Mouse (Mus musculus) testis, adult 2 months (tissue): Measurements from ENCODE around the gene Ankrd61. TPM values are rescaled to one million over a fixed set of nuclear protein-coding genes. Genes with fewer than 3 reads are reported as not detected.

Experiments used
- H3K27ac ChIP-seq: fragments of 200-500 bp; 2 replicates; pipeline ENCODE4 v1.5.1; 2012; ENCODE audit warnings: low read depth, low read length; ENCODE audit not compliant: control insufficient read depth, insufficient read depth
- H3K27me3 ChIP-seq: fragments of 200-500 bp; 2 replicates; pipeline ENCODE4 v1.6.1; 2012; ENCODE audit warnings: mild to moderate bottlenecking, low read length, moderate library complexity; ENCODE audit not compliant: control insufficient read depth, insufficient read depth
- H3K36me3 ChIP-seq: fragments of 200-500 bp; 2 replicates; pipeline ENCODE4 v1.6.1; 2012; ENCODE audit warnings: mild to moderate bottlenecking, low read length; ENCODE audit not compliant: control insufficient read depth, insufficient read depth
- H3K4me1 ChIP-seq: fragments of 200-500 bp; 2 replicates; pipeline ENCODE4 v1.6.1; 2012; ENCODE audit warnings: low read length; ENCODE audit not compliant: control insufficient read depth, insufficient read depth
- H3K4me3 ChIP-seq: fragments of 200-500 bp; 2 replicates; pipeline ENCODE4 v1.5.1; 2012; ENCODE audit warnings: low read depth, mild to moderate bottlenecking, low read length, moderate library complexity, mixed read lengths; ENCODE audit not compliant: control insufficient read depth
- CTCF ChIP-seq: fragments of 200-500 bp; IDR thresholded peaks from 2 replicates; pipeline ENCODE4 v1.5.1; 2012; ENCODE audit warnings: low read depth, mild to moderate bottlenecking, inconsistent platforms, low read length, moderate library complexity; ENCODE audit not compliant: control insufficient read depth, insufficient read depth, insufficient replicate concordance
- POLR2A ChIP-seq: fragments of 200-500 bp; IDR thresholded peaks from 2 replicates; pipeline ENCODE4 v1.6.1; 2012; ENCODE audit warnings: low read depth, mild to moderate bottlenecking, inconsistent platforms, low read length, moderate library complexity; ENCODE audit not compliant: control insufficient read depth
- polyA plus RNA-seq: library from polyadenylated mRNA; depleted of rRNA; stranded (reverse); fragments of >200 nt; gene quantifications from 2 replicates; pipeline ENCODE4 v1.2.3, GENCODE M21; 2012

Gene Ankrd61
- polyA plus RNA-seq, 1 experiment, result 206 TPM

DNA sequence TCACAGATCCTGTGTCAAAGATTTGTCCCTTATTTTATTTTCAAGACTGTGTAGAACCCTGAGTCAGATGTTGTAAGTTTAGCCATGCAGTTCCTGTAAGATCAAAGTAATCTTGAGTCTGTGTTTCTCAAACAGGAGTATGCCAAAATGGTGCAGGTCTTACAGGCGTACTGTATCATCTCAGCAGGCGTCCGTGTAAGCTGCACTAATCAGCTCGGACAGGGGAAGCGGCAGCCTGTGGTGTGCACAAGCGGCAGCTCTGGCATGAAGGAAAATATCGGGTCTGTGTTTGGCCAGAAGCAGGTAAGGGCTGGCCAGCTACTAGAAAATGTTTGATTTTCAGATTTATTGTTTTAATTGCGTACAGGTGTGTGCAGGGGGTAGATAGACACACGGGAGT is 18.7 kb upstream of the Ankrd61 start:
- Histone ChIP-seq H3K27me3 (no peaks in the 10 kb centered on the region), H3K4me1 (no peaks in the 10 kb centered on the region), H3K27ac (no peak overlapping the region), H3K36me3 (peaks cover 5% of the 10 kb centered on the region), H3K4me3 (no peak overlapping the region)
- TF ChIP-seq CTCF (no peak), POLR2A (no peak)

DNA sequence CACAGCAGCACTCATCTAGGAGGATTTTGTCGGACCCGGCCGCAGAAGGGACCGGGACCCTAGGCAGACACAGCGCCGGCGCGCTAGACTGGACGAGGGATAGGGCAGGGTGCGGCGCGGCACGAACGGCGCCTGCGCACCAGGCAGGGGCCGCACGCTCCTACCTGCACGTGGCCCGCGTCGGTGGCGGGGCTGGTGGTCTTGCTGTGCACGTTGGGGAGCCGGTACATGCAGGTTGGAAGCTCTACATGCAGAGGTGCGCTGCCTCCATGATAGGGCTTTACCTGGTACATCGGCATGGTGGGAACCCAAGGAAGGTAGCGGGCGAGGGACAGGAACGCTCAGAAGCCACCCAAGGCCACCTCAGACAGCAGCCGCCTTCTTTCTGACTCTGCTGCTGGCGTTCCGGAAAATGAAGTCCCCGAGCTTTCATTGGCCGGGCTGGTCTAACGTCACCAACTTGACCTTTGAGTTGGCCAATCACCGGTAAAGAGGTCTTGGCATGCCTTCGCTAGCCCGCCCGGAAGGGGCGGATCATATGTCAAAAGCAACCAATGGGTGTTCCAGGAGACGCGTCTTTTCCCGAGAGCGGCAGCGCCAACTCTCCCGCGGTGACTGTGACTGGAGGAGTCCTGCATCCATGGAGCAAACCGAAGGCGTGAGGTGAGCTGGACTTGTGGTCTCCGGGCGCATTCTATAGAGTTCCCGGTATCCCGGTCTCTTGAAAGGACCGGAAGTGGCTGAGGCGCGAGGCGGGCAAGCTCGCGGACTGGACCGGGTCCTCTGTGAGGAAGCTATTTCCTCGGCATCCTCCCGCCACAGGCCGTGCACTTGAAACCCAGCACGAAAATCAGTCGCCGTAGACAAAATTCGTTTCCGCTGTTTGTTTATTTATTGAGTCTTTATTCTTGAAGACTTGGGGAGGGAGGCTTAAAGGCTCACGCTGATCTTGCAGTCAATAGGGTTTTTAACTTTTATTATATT is 12.2 kb upstream of the Ankrd61 start, which contains the start of the genes Aimp2 and Pms2:
Gene Aimp2 (minus strand): TSS at position 431 of the 984 bp plus-strand sequence.
Gene Pms2 (plus strand): TSS at position 548 of the 984 bp plus-strand sequence.
- H3K27ac ChIP-seq, result peak within 1 kb of the TSS; percentile 91
- peak within 1 kb of the TSS; percentile 92 for H3K4me3 ChIP-seq
- H3K36me3 ChIP-seq, result peaks cover 1% of the 10 kb centered on the region; the same call in 1 of the 2 replicates
- H3K27me3 ChIP-seq, result no peaks in the 10 kb centered on the region
- TF ChIP-seq CTCF (peak; percentile 21; the same call in 1 of the 2 replicates), POLR2A (peak; percentile 69)
- peaks cover 6% of the 10 kb centered on the region for H3K4me1 ChIP-seq

DNA sequence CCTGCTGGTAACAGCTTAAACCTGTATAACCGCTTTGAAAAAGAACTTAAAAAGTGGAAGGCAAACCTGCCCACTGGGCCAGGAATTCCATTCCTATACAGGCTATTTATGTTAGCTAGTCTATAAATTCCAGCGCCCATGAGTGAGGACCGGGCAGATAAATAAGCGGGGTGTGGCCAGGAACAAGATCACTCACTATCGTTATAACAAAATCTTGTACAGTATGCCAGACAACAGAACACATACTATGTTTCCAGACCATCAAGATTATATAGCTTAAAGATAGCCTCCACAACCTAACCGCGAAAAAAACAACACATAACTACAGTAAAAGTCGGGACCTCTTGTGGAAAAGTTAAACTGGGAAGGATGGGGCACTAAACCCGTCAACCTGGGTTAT is 11.4 kb upstream of the Ankrd61 start:
- Histone ChIP-seq H3K27me3 (no peaks in the 10 kb centered on the region), H3K27ac (peak overlapping the region; percentile 91), H3K36me3 (peaks cover 1% of the 10 kb centered on the region; the same call in 1 of the 2 replicates), H3K4me3 (peak overlapping the region; percentile 92), H3K4me1 (peaks cover 6% of the 10 kb centered on the region)
- TF ChIP-seq CTCF (no peak), POLR2A (no peak)

DNA sequence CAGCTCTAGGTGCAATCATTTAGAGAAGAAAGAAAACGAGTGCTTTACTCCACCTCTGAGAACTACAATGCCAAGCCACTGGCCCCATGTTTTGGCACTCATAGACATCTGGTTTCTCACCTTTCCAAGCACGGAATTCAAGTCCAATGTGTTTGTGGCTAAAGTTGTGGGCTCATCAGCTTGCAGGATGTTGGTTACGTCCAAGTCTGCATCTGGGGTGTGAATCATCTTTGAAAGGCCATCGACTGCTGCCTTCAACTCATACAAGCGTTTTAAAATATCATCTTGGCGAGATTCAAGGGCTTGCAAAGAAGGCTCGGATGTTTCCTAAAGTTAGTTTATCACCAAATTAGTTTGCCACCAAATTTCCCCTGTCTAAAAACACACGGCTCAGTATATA is 8.9 kb upstream of the Ankrd61 start:
- Histone ChIP-seq H3K36me3 (no peaks in the 10 kb centered on the region; the same call in 1 of the 2 replicates), H3K27ac (no peak overlapping the region), H3K27me3 (no peaks in the 10 kb centered on the region), H3K4me1 (peaks cover 6% of the 10 kb centered on the region), H3K4me3 (no peak overlapping the region)
- TF ChIP-seq CTCF (no peak), POLR2A (no peak)

DNA sequence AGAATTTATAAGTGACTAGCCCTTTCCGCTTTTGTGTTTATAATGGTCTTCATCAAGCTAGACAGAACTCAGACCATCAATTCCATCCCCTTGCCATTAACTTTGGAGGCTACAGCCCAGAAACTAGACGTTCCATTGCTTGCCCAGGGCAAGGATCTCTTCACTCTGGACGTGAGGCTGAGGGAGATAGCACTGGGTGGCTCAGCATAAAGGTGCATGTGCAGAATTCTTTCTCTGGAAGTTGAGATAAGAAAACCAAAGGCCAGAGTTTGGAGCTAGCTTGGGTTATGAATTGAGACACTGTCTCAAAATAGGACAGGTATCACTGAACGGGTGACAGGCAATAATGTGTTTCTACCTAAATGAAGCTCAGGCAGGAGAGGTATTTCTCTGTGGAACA is 6.3 kb upstream of the Ankrd61 start:
- no peak overlapping the region for H3K4me3 ChIP-seq
- H3K4me1 ChIP-seq, result peaks cover 2% of the 10 kb centered on the region; the same call in 1 of the 2 replicates
- H3K27me3 ChIP-seq, result no peaks in the 10 kb centered on the region
- TF ChIP-seq POLR2A (no peak), CTCF (no peak)
- no peaks in the 10 kb centered on the region; the same call in none of the 2 replicates for H3K36me3 ChIP-seq
- H3K27ac ChIP-seq, result no peak overlapping the region

DNA sequence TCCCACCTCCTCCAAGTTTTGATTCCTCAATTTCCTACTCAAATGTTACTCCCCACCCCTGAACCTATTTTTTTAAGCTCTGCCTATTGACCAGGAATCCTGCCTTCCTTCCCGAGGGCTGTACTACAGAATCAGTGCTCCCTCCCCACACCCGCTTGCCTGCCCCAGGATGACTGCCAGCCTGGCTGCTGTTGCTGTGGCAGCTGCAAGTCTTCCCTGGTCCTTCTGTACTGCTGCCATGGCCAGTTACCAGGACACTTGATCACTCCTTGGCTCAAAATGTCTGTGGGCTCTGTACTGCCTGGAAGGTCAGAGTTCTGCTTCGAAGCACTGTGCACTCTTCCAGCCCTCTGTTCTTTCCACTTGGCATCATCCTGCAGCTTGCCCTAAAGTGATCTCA is 4.6 kb upstream of the Ankrd61 start:
- TF ChIP-seq POLR2A, result no peak
- TF ChIP-seq CTCF, result no peak
- Histone ChIP-seq H3K4me3 (no peak overlapping the region), H3K36me3 (no peaks in the 10 kb centered on the region; the same call in none of the 2 replicates), H3K27me3 (no peaks in the 10 kb centered on the region), H3K27ac (no peak overlapping the region), H3K4me1 (no peaks in the 10 kb centered on the region)

DNA sequence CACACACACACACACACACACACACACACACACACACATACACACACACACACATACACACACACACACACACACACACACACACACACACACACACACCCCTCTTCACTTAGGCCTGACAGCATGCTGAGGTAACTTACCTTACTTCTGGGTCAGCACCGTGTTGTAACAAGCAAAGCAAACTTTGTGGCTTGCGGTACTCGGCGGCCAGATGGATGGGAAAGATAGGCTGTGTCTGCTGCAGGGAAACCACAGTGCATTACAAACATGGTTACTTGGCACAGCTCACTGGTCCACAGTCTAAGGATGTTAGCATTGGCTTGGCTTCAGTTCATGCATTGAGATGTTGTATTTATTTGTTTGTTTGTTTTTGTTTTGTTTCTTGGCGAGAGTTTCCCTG is 4.1 kb downstream of the Ankrd61 start:
- TF ChIP-seq POLR2A, result no peak
- TF ChIP-seq CTCF, result no peak
- H3K36me3 ChIP-seq, result peaks cover 3% of the 10 kb centered on the region
- H3K4me1 ChIP-seq, result no peaks in the 10 kb centered on the region
- no peak overlapping the region for H3K27ac ChIP-seq
- H3K4me3 ChIP-seq, result peak overlapping the region; percentile 84
- H3K27me3 ChIP-seq, result no peaks in the 10 kb centered on the region

DNA sequence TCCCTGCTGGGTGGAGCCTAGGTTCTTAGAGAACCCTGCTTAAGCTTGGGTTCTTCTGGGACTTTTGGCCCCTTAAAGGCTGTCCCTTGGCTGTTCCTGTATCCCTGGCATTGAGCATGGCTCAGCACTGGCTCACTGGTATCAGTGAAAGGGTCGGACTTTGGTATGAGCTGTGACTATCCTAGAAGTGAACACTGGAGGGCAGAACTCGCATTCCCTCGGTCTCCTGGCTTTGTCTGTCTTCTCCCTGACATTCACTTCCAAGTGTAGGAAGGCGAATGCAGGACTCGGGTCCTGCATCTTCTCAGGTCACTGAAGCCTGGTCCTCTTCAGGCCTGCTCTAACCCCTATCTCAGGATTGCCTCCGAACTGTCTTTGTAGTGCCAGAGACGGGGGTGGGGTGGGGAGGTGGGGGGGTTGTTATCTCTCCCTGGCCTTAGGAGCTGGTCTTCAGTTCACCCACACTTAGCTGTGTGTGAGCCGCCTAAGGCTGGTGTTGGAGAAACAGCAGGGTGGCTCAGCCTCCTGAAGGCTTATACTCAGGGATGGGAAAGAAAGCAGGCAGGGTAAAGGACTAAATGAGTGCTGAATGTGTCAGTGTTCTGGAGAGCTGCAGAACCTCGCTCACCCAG is 5.1 kb downstream of the Ankrd61 start:
- Histone ChIP-seq H3K36me3 (peaks cover 3% of the 10 kb centered on the region), H3K4me3 (peak overlapping the region; percentile 84)

More for the DNA sequence above, 5.1 kb downstream of the Ankrd61 start:
- TF ChIP-seq POLR2A, result no peak
- TF ChIP-seq CTCF, result no peak
- H3K27me3 ChIP-seq, result no peaks in the 10 kb centered on the region
- no peaks in the 10 kb centered on the region for H3K4me1 ChIP-seq
- H3K27ac ChIP-seq, result no peak overlapping the region
